Comparison of ENCODE assay signal across 8 mouse cellular contexts in genomic region chr4:150048038-150048437, GRCm38 (mm10). TPM values are rescaled to one million over a fixed set of nuclear protein-coding genes. Genes with fewer than 3 reads are reported as not detected.
A peak's percentile ranks its signal among the peaks of the same experiment; 100 is the strongest.
DNase-seq lines count a peak whose midpoint lies in the region; ATAC-seq and TF ChIP-seq lines count a peak whose summit lies in the region.

No protein-coding gene starts in this region.

- no peaks in the 10 kb centered on the region for H3K36me3 ChIP-seq in spleen, adult 2 months (ENCODE audit: control insufficient read depth, insufficient read depth, low read length)
- H3K36me3 ChIP-seq in embryonic facial prominence, embryonic 12.5 days: no peaks in the 10 kb centered on the region
- H3K36me3 ChIP-seq in megakaryocyte, embryonic 14.5 days (replicated peaks; ENCODE audit: low read length): peaks cover 21% of the 10 kb centered on the region
- H3K36me3 ChIP-seq in testis, adult 2 months (ENCODE audit: control insufficient read depth, insufficient read depth, low read length): no peaks in the 10 kb centered on the region

- no peak for DNase-seq in spleen, adult 2 months (ENCODE audit: low read depth in 1 of 2, low spot score in 2 of 2)
- DNase-seq in spleen, postnatal 14 days (ENCODE audit: low spot score in 2 of 2): no peak
- DNase-seq in heart, postnatal 14 days: peak; percentile 63 to 67
- DNase-seq in kidney, postnatal 4 days: peak; percentile 78 to 84
- DNase-seq in spleen, postnatal 4 days (ENCODE audit: low spot score in 2 of 2): no peak

- peak overlapping the region; percentile 83 for H3K4me2 ChIP-seq in embryonic facial prominence, embryonic 12.5 days (replicated peaks)

- TF ChIP-seq POLR2A in spleen, adult 2 months (IDR thresholded peaks at IDR 0.05; ENCODE audit: low read depth, low read length): no peak
- peak; percentile 64 for TF ChIP-seq POLR2A in testis, adult 2 months (IDR thresholded peaks at IDR 0.05; ENCODE audit: control insufficient read depth, low read depth, low read length)

- intact Hi-C loops in heart, postnatal 14 days (cut with DNase I): no loop called here

- H3K4me1 ChIP-seq in spleen, adult 2 months (ENCODE audit: control insufficient read depth, insufficient read depth, insufficient read length): peaks cover 9% of the 10 kb centered on the region; the same call in 1 of the 2 replicates
- H3K4me1 ChIP-seq in embryonic facial prominence, embryonic 12.5 days: peaks cover 19% of the 10 kb centered on the region; the same call in 1 of the 2 replicates
- peaks cover 51% of the 10 kb centered on the region for H3K4me1 ChIP-seq in megakaryocyte, embryonic 14.5 days
- peaks cover 9% of the 10 kb centered on the region for H3K4me1 ChIP-seq in testis, adult 2 months (ENCODE audit: control insufficient read depth, insufficient read depth, low read length)

- H3K4me3 ChIP-seq in spleen, adult 2 months (ENCODE audit: extremely low read depth, insufficient read depth, insufficient read length): peak overlapping the region; percentile 50; the same call in 1 of the 2 replicates
- H3K4me3 ChIP-seq in embryonic facial prominence, embryonic 12.5 days: peak overlapping the region; percentile 42
- H3K4me3 ChIP-seq in megakaryocyte, embryonic 14.5 days (replicated peaks): peak overlapping the region; percentile 95
- peak overlapping the region; percentile 83 for H3K4me3 ChIP-seq in testis, adult 2 months (ENCODE audit: control insufficient read depth, low read depth, low read length)

- peak; percentile 71; the same call in 1 of the 2 replicates for ATAC-seq in embryonic facial prominence, embryonic 12.5 days (ENCODE audit: insufficient number of reproducible peaks, insufficient read depth, low FRiP score, low TSS enrichment)

- peaks cover 9% of the 10 kb centered on the region for H3K27me3 ChIP-seq in spleen, adult 2 months (ENCODE audit: control insufficient read depth, insufficient read depth, low read length)
- H3K27me3 ChIP-seq in embryonic facial prominence, embryonic 12.5 days: peaks cover 50% of the 10 kb centered on the region
- peaks cover 71% of the 10 kb centered on the region for H3K27me3 ChIP-seq in megakaryocyte, embryonic 14.5 days (replicated peaks)
- no peaks in the 10 kb centered on the region for H3K27me3 ChIP-seq in testis, adult 2 months (ENCODE audit: control insufficient read depth, insufficient read depth, low read length)

- peak overlapping the region; percentile 35 for H3K9ac ChIP-seq in embryonic facial prominence, embryonic 12.5 days

- WGBS in spleen, adult 2 months: under 1% methylated on average over 20 of the region's 20 CpGs
- 0% methylated on average over 20 of the region's 20 CpGs for WGBS in embryonic facial prominence, embryonic 12.5 days

- no peak overlapping the region for H3K27ac ChIP-seq in spleen, adult 2 months (ENCODE audit: insufficient read depth, low read length)
- no peak overlapping the region for H3K27ac ChIP-seq in embryonic facial prominence, embryonic 12.5 days
- peak overlapping the region; percentile 84 for H3K27ac ChIP-seq in testis, adult 2 months (ENCODE audit: control insufficient read depth, insufficient read depth, low read depth, low read length)

- TF ChIP-seq CTCF in spleen, adult 2 months (IDR thresholded peaks at IDR 0.05; ENCODE audit: extremely low read depth, insufficient read depth, insufficient read length, insufficient replicate concordance): no peak
- TF ChIP-seq CTCF in testis, adult 2 months (IDR thresholded peaks at IDR 0.05; ENCODE audit: control insufficient read depth, insufficient read depth, insufficient replicate concordance, low read depth, low read length): no peak

- H3K9me3 ChIP-seq in embryonic facial prominence, embryonic 12.5 days: no peaks in the 10 kb centered on the region
- no peaks in the 10 kb centered on the region for H3K9me3 ChIP-seq in megakaryocyte, embryonic 14.5 days

RNA-seq across cellular contexts. Expression of gene Gpr157, which starts 39.1 kb away (rescaled TPM):
- 4.2 and 5.8 TPM in 2 replicates for polyA plus RNA-seq in spleen, adult 2 months (2012; rRNA removed)
- polyA plus RNA-seq in embryonic facial prominence, embryonic 12.5 days (2016; fragmentation: Nextera tagmentation; extraction: Ambion mirVana): 0.75 and 1.1 TPM in 2 replicates
- 10 to 100 TPM; 29.5 to 33.7 TPM for total RNA-seq in heart, postnatal 14 days (2021)
- polyA plus RNA-seq in megakaryocyte, embryonic 14.5 days (2012; ENCODE audit: insufficient read depth, low replicate concordance): 1.1 and 1.9 TPM in 2 replicates
- 0.96 and 1.3 TPM in 2 replicates for polyA plus RNA-seq in testis, adult 2 months (2012; rRNA removed)

RNA-seq across cellular contexts. Expression of gene H6pd, which starts 39.2 kb away (rescaled TPM):
- 36.1 and 45.6 TPM in 2 replicates for polyA plus RNA-seq in spleen, adult 2 months (2012; rRNA removed)
- 7.4 and 8.4 TPM in 2 replicates for polyA plus RNA-seq in embryonic facial prominence, embryonic 12.5 days (2016; fragmentation: Nextera tagmentation; extraction: Ambion mirVana)
- total RNA-seq in heart, postnatal 14 days (2021): 10 to 100 TPM; 41.0 to 45.9 TPM
- 4.4 and 6.8 TPM in 2 replicates for polyA plus RNA-seq in megakaryocyte, embryonic 14.5 days (2012; ENCODE audit: insufficient read depth, low replicate concordance)
- 7.2 and 7.3 TPM in 2 replicates for polyA plus RNA-seq in testis, adult 2 months (2012; rRNA removed)

Comparison
In these comparisons a context has a peak if more than half of its experiments do, and no peak if none do; other contexts are left out.
1. DNase-seq: peak in heart, postnatal 14 days (2 of 2) and kidney, postnatal 4 days (2 of 2); none in spleen, adult 2 months (0 of 2), spleen, postnatal 14 days (0 of 2) and spleen, postnatal 4 days (0 of 2).
2. H3K4me3 ChIP-seq: peak in every context shown above with its lines; median percentile 95 in megakaryocyte, embryonic 14.5 days; 83 in testis, adult 2 months; 50 in spleen, adult 2 months; 42 in embryonic facial prominence, embryonic 12.5 days.